Mouse (Mus musculus) granulocyte monocyte progenitor cell, adult 5-6 weeks (primary cell): ENCODE results near the gene Clrn1. TPM values are rescaled to one million over a fixed set of nuclear protein-coding genes. Genes with fewer than 3 reads are reported as not detected.
"Not testable (repeated sequence)": the region's sequence is repeated elsewhere in the genome, so short reads cannot be mapped to it uniquely, and the experiment has no call there.

Experiments used
- ATAC-seq: replicated peaks from 2 replicates; pipeline ENCODE4 v1.8.0; 2016; ENCODE audit warnings: mild to moderate bottlenecking, moderate TSS enrichment, inconsistent platforms; ENCODE audit not compliant: poor library complexity, severe bottlenecking
- total RNA-seq, 2 experiments: library from RNA; stranded (forward) in 1 of 2; stranded (reverse) in 1 of 2; fragments of 200-712, 200-1000 nt in 1 of 2; fragments of >200 nt in 1 of 2; fragmentation: Nextera tagmentation in 1 of 2; gene quantifications; 2 replicates each; pipeline ENCODE4 v1.2.3; 2014 to 2017

Clrn1 gene
- total RNA-seq (2014; fragmentation: Nextera tagmentation): not detected in 2 replicates
- not detected in 2 replicates for total RNA-seq (2017)

GRCm38 (mm10) chr3:58884801-58885573, at the start of gene Clrn1:
TSS of gene Clrn1 (minus strand) at chr3:58885340.
- ATAC-seq: no peak

- ATAC-seq: no peak
Observed at GRCm38 (mm10) chr3:58924027-58924426, 38.9 kb upstream of the Clrn1 start.

DNA sequence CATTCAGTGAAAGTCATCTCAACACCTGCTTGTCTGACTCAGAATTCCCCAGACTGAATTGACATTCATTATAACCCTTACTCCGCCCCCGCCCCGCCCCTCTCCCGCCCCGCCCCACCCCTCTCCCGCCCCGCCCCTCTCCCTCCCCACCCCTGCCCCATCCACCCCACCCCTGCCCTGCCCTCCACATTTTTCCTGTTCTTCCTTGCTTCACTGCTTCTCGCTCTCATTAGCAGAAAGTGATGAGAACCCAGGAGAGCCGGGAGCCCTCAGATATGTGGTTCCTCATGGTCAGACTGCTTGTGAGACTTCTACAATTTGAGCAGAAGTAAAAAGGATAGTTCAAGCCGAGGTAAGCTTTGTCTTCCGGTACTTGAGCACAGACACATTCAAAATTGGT, 38.0 kb upstream of the Clrn1 start:
- no peak for ATAC-seq

DNA sequence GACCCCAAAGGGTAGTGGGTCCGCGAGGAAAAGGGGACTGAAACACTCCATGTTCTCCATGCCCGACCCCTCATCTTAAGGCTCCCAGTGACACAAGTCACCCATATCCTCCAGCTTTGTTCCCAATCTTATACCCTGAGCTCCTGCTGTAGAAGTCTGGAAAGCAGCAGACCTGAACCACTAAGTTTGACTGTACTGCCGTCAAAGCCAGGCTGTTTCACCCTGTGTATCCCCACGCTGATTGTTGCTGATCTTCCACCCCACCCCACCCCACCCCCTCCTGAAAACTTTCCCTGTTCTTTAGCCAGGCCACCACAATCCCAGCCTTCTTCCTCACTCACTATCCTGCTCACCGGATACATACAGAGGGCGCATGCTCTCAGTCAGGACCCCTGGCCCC, 37.5 kb upstream of the Clrn1 start:
- no peak for ATAC-seq

DNA sequence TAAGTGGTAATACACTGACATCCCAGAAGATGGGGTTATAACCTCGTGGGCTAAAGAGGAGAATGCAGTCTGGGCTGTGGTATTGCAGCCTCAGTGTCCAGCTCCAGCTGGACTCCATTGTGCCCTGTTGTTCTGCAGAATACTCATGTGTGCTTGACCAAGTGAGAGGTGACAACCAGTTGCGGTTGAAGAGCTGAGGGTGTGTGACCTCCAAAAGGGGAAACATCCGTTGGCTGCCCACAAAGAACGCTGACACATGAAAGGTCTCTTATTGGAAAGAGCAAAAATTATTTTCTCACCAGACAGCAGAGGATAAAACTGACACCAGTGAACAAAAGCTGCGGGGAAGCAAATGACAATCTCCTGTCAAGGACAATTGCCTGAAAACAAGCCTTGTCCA, 36.2 kb upstream of the Clrn1 start:
- peak; percentile 44 for ATAC-seq

DNA sequence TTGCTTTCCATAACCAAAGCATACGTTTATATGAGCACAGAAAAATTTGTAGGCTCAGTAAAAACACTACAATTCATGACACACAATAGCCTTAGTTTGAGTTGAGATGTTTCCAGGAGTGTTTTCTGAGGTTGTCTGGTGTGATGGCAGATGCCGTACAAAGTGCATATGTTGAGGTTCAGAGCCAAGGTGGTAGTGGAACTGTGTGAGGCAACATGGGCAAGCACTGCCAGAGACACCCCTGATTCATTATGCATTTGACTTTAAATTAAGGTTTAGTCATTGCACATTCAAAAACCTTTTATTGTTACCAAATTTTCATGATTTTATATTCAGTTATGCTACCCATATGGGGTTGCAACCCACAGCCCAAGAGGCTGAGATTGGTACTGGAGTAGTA, 19.5 kb upstream of the Clrn1 start:
- no peak for ATAC-seq

DNA sequence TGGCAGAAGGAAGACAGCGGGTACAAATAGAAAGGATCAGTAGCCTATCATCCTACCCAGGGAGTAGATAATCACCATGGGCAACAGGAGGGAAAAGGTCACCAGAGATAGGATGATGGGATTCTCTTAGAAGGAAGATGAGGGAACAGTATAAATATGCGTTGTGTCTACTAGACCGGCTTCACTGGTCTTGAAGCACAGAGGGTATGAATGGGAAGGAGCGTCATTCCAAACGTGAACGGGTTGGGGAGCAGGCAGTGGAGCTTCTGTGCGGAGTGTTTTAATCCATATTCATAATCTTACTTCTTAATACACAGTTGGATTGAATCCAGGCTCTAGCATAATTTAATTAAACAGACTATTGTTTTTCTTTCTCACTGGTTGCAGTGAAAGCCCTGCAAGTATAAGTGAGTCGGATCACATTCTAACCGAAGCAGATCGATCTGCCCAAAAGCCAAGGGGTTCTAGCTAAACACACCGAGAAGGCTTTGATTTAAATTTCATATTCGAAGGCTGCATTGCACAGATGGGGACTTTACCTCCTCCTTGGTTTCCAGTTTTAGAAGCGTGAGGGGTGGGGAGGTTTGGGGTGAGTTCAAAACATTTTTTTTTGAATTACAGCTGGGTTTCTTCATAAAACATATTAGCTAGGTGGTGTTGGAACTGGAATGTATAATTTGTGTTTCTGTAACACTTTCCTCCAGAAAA, 17.1 kb upstream of the Clrn1 start:
- no peak for ATAC-seq

DNA sequence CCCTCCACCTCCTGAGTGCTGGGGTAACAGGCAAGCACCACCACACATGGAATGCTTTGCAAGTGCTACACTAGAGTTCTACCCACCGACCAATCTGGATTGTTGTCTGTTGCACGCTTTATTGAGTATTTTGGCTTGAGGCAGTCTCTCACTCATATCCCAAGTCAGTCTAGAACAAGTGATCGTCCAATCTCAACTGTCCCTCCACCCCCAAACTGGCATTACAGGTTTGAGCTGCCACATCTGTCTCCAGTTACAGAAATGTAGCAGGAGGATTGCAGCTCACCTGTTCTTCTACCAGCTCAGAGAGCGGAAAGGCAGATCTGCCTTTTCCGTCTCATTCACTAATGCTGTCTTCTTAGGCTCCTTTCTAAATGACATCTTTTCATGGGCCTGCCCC, 10.0 kb upstream of the Clrn1 start:
- ATAC-seq: no peak

- no peak for ATAC-seq
Observed at GRCm38 (mm10) chr3:58894529-58894928, 9.4 kb upstream of the Clrn1 start.

- no peak for ATAC-seq
Observed at GRCm38 (mm10) chr3:58889670-58890069, 4.5 kb upstream of the Clrn1 start.

GRCm38 (mm10) chr3:58888131-58888715, 3.1 kb upstream of the Clrn1 start:
- ATAC-seq: no peak

DNA sequence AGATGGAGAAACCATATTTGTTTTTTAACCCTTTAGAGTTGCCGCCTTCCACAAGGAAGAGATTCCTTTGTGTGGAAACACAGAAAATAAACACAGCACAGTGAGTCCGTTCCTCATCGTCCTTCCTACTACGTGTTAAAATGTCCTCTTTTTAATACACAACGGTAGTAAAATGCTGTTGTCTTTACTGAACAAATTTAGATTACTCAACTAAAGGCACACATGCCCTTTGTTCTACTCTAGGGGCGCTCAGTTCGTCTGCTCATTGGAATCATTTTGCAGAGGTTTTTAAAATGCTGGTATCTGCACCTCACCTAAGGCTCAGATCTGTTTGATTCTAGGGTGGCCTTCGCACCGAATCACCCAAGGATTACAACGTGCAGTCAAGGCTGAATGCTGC, 2.6 kb upstream of the Clrn1 start:
- ATAC-seq: no peak

- ATAC-seq: no peak
Observed at GRCm38 (mm10) chr3:58883511-58883907, 1.6 kb downstream of the Clrn1 start.

DNA sequence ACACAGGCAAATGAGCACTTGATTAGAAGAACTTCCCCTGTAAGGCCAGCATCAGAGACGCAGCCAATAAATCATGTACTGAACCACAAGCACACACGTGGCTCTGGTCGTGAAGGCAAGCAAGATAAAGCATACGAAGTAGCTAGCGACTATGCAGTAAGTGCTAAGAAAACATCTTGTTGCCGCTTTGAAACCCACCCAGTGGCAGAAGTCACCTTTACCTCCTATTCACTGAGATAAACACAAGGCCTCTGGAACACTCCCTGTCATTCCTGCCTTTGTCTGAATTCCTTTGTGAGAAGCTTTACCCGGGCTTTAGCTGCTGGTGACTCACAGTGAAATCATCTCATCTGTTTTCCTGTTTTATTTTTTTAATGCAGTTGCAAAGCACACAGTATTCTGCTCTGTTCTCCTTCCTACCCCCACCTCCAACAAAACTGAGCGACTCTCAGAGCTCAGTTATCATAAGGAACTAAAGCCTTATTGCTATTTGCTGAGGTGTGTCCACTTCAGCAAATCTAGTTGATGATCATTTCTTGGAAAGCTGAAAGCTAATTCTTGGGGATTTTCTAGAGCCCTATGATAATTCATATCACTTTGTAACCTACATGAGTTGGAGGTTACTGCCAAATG, 2.1 kb downstream of the Clrn1 start:
- ATAC-seq: no peak

- ATAC-seq: no peak
Observed at GRCm38 (mm10) chr3:58881016-58881415, 4.1 kb downstream of the Clrn1 start.

DNA sequence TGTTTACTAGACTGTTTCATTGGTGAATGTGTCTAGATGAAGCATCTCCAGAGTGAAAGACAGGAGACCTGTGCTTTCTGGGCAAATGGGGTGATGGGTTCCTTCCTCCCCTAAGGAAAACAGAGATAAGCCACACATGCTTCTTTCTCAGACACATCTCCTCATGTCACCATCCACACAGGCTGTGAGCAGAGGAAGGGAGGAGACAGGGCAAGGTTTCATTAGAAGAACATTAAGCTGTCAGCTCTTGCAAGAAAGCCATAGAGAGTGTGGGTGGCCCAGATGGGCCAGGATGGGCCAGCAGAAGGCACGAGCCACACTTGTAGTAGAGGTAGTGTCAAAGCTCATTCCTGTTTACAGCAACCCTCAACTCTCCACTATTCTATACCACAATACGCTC, 5.0 kb downstream of the Clrn1 start:
- no peak for ATAC-seq

- not testable (repeated sequence) for ATAC-seq
Observed at GRCm38 (mm10) chr3:58871882-58872281, 13.3 kb downstream of the Clrn1 start.

GRCm38 (mm10) chr3:58865690-58866089, 19.4 kb downstream of the Clrn1 start:
- ATAC-seq: no peak

DNA sequence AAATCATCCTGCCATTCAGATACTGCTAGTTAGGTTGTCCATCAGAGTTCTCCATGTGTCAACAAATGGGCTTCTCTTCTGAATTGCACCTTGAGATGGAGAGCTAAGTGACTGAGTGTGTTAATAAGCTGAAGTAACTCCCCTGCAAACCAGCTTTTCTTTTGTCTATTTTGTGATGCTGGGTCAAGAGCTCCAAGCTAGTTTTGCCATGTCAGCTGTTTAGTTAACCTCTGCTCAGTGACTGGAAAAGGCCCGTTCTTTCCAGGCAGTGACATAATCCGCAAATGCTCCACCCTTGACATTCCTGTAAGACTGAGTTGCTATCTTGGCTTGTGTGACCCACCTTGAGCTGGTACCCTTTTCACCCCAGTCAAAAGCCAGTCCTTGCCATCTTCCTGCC, 22.2 kb downstream of the Clrn1 start:
- ATAC-seq: no peak

DNA sequence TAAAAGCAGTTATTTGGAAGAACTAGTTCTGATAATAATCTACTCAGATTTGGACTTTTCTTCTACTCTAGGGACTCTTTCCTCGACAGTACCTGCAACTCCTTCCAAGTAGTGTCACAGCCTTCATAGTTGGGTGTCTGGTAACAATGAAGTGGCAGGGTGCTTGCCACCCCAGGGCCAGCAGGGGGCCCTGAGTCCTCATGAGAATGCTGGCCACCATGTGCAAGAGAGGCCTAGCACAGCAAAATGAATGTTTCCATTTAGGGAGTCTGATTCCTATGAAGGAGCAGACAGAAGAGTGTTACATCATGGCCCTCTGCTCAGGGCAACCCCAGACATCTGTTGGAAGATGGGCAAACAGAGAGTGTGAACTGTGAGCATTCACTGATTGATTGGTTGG, 41.7 kb downstream of the Clrn1 start:
- ATAC-seq: peak; percentile 66
